ENCODE assay signal across 26 mouse cellular contexts in the genomic region with DNA sequence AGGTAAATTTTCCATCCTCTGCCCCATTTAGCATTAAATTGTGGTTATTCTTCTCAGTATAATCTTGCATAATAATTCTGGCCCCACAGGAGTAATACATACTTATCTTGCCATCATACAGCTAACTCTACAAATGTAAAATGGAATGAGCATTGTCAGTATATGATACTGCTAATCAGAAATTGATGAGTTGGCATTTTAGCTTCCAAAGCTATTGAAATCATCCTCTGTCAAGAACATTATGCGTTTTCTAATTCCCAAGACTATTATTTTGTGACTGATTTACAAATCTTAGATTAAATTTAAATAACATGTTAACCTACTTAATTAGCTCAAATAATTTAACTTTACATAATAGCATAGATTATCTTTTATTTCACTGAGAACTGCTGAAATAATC.
"Had no signal": no experiment of that assay in that cellular context is flagged by ENCODE, and none has a peak within 500 bp of the region (broad histone marks: within the 10 kb centered on the region; RNA-seq: fewer than 3 reads in every experiment).

No protein-coding gene starts in this region.

- H3K9ac ChIP-seq: embryonic facial prominence, embryonic 12.5 days; embryonic facial prominence, embryonic 13.5 days; embryonic facial prominence, embryonic 15.5 days; forebrain, embryonic 12.5 days; forebrain, embryonic 13.5 days; forebrain, embryonic 15.5 days; forebrain, postnatal 0 days had no signal

- H3K27me3 ChIP-seq: embryonic facial prominence, embryonic 12.5 days; embryonic facial prominence, embryonic 13.5 days; embryonic facial prominence, embryonic 15.5 days; forebrain, embryonic 12.5 days; forebrain, embryonic 13.5 days; forebrain, embryonic 15.5 days had no signal

- H3K4me2 ChIP-seq: embryonic facial prominence, embryonic 12.5 days; embryonic facial prominence, embryonic 13.5 days; embryonic facial prominence, embryonic 15.5 days; forebrain, embryonic 12.5 days; forebrain, embryonic 13.5 days; forebrain, embryonic 15.5 days had no signal

- H3K4me1 ChIP-seq: embryonic facial prominence, embryonic 10.5 days; embryonic facial prominence, embryonic 12.5 days; embryonic facial prominence, embryonic 13.5 days; embryonic facial prominence, embryonic 15.5 days; forebrain, embryonic 10.5 days; forebrain, embryonic 12.5 days; forebrain, embryonic 13.5 days; forebrain, embryonic 15.5 days had no signal

- H3K4me3 ChIP-seq: embryonic facial prominence, embryonic 10.5 days; embryonic facial prominence, embryonic 12.5 days; embryonic facial prominence, embryonic 13.5 days; embryonic facial prominence, embryonic 15.5 days; erythroblast, embryonic 14.5 days; forebrain, embryonic 10.5 days; forebrain, embryonic 12.5 days; forebrain, embryonic 13.5 days; forebrain, embryonic 15.5 days; gastrocnemius, adult 2 months; heart, adult 2 months had no signal

- DNase-seq: cerebellum, adult 9-11 months; cerebellum, postnatal 10 days; cerebellum, postnatal 14 days; cerebellum, postnatal 25 days; cerebellum, postnatal 36 days; embryo, embryonic 11 days; forebrain, postnatal 0 days; gastrocnemius, adult 2 months; gastrocnemius, postnatal 10 days; gastrocnemius, postnatal 14 days; gastrocnemius, postnatal 25 days; gastrocnemius, postnatal 36 days; heart, adult 11 months; heart, adult 18-20 months; heart, adult 2 months had no signal

- ATAC-seq: forebrain, embryonic 13.5 days; forebrain, embryonic 14.5 days; forebrain, embryonic 15.5 days; forebrain, embryonic 16.5 days; forebrain, postnatal 0 days had no signal

- H3K9me3 ChIP-seq: embryonic facial prominence, embryonic 10.5 days; embryonic facial prominence, embryonic 12.5 days; embryonic facial prominence, embryonic 13.5 days; embryonic facial prominence, embryonic 15.5 days; forebrain, embryonic 10.5 days; forebrain, embryonic 12.5 days; forebrain, embryonic 13.5 days; forebrain, embryonic 15.5 days had no signal

- H3K27ac ChIP-seq: embryonic facial prominence, embryonic 10.5 days; embryonic facial prominence, embryonic 12.5 days; embryonic facial prominence, embryonic 13.5 days; embryonic facial prominence, embryonic 15.5 days; forebrain, embryonic 10.5 days; forebrain, embryonic 12.5 days; forebrain, embryonic 13.5 days; forebrain, embryonic 15.5 days; gastrocnemius, adult 2 months; heart, adult 2 months had no signal

- H3K36me3 ChIP-seq: embryonic facial prominence, embryonic 10.5 days; embryonic facial prominence, embryonic 12.5 days; embryonic facial prominence, embryonic 13.5 days; embryonic facial prominence, embryonic 15.5 days; forebrain, embryonic 10.5 days; forebrain, embryonic 12.5 days; forebrain, embryonic 15.5 days had no signal
